Mouse (Mus musculus) CH12.LX (cell line): ENCODE data around the gene Omg. TPM values are rescaled to one million over a fixed set of nuclear protein-coding genes. Genes with fewer than 3 reads are reported as not detected.

Experiments used
- DNase-seq: peaks from one replicate; pipeline ENCODE4 v3.0.0-alpha.2; 2013; ENCODE audit errors: extremely low read depth
- H3K27ac ChIP-seq: 2 replicates; pipeline ENCODE4 v1.5.1; 2012; ENCODE audit warnings: low read depth, mild to moderate bottlenecking, control low read depth, moderate library complexity; ENCODE audit not compliant: insufficient read depth
- H3K27me3 ChIP-seq: replicated peaks from 2 replicates; pipeline ENCODE3; 2012; ENCODE audit warnings: inconsistent platforms
- H3K36me3 ChIP-seq, 2 experiments: replicated peaks in 1 of 2; 2 replicates each; pipeline versions ENCODE3 to v1.6.1; 2012; ENCODE audit warnings: inconsistent platforms in 1 of 2, low read length in 1 of 2, mild to moderate bottlenecking in 1 of 2, mixed read lengths in 1 of 2, moderate library complexity in 1 of 2; ENCODE audit not compliant: control insufficient read depth in 1 of 2, insufficient read depth in 1 of 2
- H3K4me1 ChIP-seq, 2 experiments: 2 replicates each; pipeline ENCODE4 v1.6.1; 2012; ENCODE audit warnings: inconsistent platforms in 1 of 2, moderate library complexity in 1 of 2; ENCODE audit not compliant: insufficient read depth in 2 of 2, control insufficient read depth in 1 of 2
- H3K4me2 ChIP-seq: 2 replicates; pipeline ENCODE4 v1.6.1; 2012; ENCODE audit warnings: low read depth, mild to moderate bottlenecking, control low read depth; ENCODE audit not compliant: poor library complexity, insufficient read depth, severe bottlenecking
- H3K4me3 ChIP-seq, 3 experiments: fragments of 150-350 bp in 1 of 3; sonication (generic) in 1 of 3; replicated peaks in 1 of 3; 2 replicates each; pipeline versions ENCODE3 to v1.5.1; 2011 to 2012; ENCODE audit warnings: low read depth in 2 of 3, low read length in 2 of 3, mild to moderate bottlenecking in 2 of 3, moderate library complexity in 2 of 3, control low read depth in 1 of 3, improper control_type of control experiment in 1 of 3, inconsistent platforms in 1 of 3, mixed read lengths in 1 of 3; ENCODE audit not compliant: poor library complexity in 1 of 3
- H3K79me2 ChIP-seq: replicated peaks from 2 replicates; pipeline ENCODE4 v1.6.1; 2012; ENCODE audit warnings: mild to moderate bottlenecking, moderate library complexity; ENCODE audit not compliant: control insufficient read depth, poor library complexity, insufficient read depth, severe bottlenecking; ENCODE audit errors: extremely low read depth
- H3K9ac ChIP-seq: 2 replicates; pipeline ENCODE4 v1.6.1; 2012; ENCODE audit warnings: low read depth, mild to moderate bottlenecking, control low read depth, moderate library complexity; ENCODE audit not compliant: insufficient read depth
- H3K9me3 ChIP-seq: replicated peaks from 2 replicates; pipeline ENCODE3; 2012; ENCODE audit warnings: low read length, inconsistent platforms, mixed read lengths
- BHLHE40 ChIP-seq: IDR thresholded peaks from 2 replicates; pipeline ENCODE4 v1.6.1; 2011; ENCODE audit warnings: mild to moderate bottlenecking, low read depth, low read length, improper control_type of control experiment
- CHD1 ChIP-seq: IDR thresholded peaks from 2 replicates; pipeline ENCODE4 v1.6.1; 2012; ENCODE audit warnings: low read depth, low read length, improper control_type of control experiment, inconsistent platforms
- CHD2 ChIP-seq: IDR thresholded peaks from 2 replicates; pipeline ENCODE4 v1.6.1; 2011; ENCODE audit warnings: low read length, improper control_type of control experiment
- CTCF ChIP-seq, 2 experiments: IDR thresholded peaks in 1 of 2; conservative IDR thresholded peaks in 1 of 2; 2 replicates each; pipeline ENCODE4 v1.5.1; 2011 to 2012; ENCODE audit warnings: low read depth in 2 of 2, low read length in 2 of 2, improper control_type of control experiment in 1 of 2, inconsistent platforms in 1 of 2, mild to moderate bottlenecking in 1 of 2, moderate library complexity in 1 of 2
- E2F4 ChIP-seq: IDR thresholded peaks from 2 replicates; pipeline ENCODE4 v1.6.1; 2011; ENCODE audit warnings: low read depth, low read length, improper control_type of control experiment; ENCODE audit not compliant: insufficient replicate concordance
- EP300 ChIP-seq: IDR thresholded peaks from 2 replicates; pipeline ENCODE4 v1.6.1; 2011; ENCODE audit warnings: low read length, improper control_type of control experiment
- ETS1 ChIP-seq: conservative IDR thresholded peaks from 2 replicates; pipeline ENCODE4 v1.6.1; 2012; ENCODE audit warnings: low read depth, mild to moderate bottlenecking, inconsistent platforms, low read length, improper control_type of control experiment, moderate library complexity
- GABPA ChIP-seq: IDR thresholded peaks from 2 replicates; pipeline ENCODE4 v1.6.1; 2012; ENCODE audit warnings: low read depth, low read length, improper control_type of control experiment, inconsistent platforms; ENCODE audit not compliant: insufficient replicate concordance
- IRF4 ChIP-seq: IDR thresholded peaks from 2 replicates; pipeline ENCODE4 v1.6.1; 2014; ENCODE audit warnings: low read depth, mild to moderate bottlenecking, inconsistent platforms, low read length, improper control_type of control experiment
- JUN ChIP-seq: IDR thresholded peaks from 2 replicates; pipeline ENCODE4 v1.6.1; 2011; ENCODE audit warnings: low read depth, mild to moderate bottlenecking, low read length, improper control_type of control experiment, moderate library complexity; ENCODE audit not compliant: insufficient read depth
- JUND ChIP-seq: conservative IDR thresholded peaks from 2 replicates; pipeline ENCODE4 v1.6.1; 2011; ENCODE audit warnings: low read depth, low read length, improper control_type of control experiment
- MAFK ChIP-seq: IDR thresholded peaks from 2 replicates; pipeline ENCODE4 v1.6.1; 2011; ENCODE audit warnings: low read length, improper control_type of control experiment; ENCODE audit not compliant: insufficient replicate concordance
- MAX ChIP-seq: IDR thresholded peaks from 2 replicates; pipeline ENCODE4 v1.6.1; 2011; ENCODE audit warnings: low read length, improper control_type of control experiment
- MAZ ChIP-seq: IDR thresholded peaks from 2 replicates; pipeline ENCODE4 v1.6.1; 2012; ENCODE audit warnings: low read depth, mild to moderate bottlenecking, inconsistent platforms, low read length, improper control_type of control experiment, moderate library complexity
- MEF2A ChIP-seq: IDR thresholded peaks from 2 replicates; pipeline ENCODE4 v1.6.1; 2014; ENCODE audit warnings: low read depth, mild to moderate bottlenecking, inconsistent platforms, low read length, improper control_type of control experiment, borderline replicate concordance
- NRF1 ChIP-seq: IDR thresholded peaks from 2 replicates; pipeline ENCODE4 v1.6.1; 2014; ENCODE audit warnings: low read depth, mild to moderate bottlenecking, inconsistent platforms, low read length, improper control_type of control experiment, moderate library complexity
- PAX5 ChIP-seq: IDR thresholded peaks from 2 replicates; pipeline ENCODE4 v1.6.1; 2012; ENCODE audit warnings: low read length, inconsistent platforms, mixed read lengths
- RAD21 ChIP-seq: IDR thresholded peaks from 2 replicates; pipeline ENCODE4 v1.6.1; 2011; ENCODE audit warnings: low read depth, mild to moderate bottlenecking, low read length, improper control_type of control experiment, moderate library complexity
- SMC3 ChIP-seq: IDR thresholded peaks from 2 replicates; pipeline ENCODE4 v1.6.1; 2011; ENCODE audit warnings: low read depth, low read length, improper control_type of control experiment
- TBP ChIP-seq: conservative IDR thresholded peaks from 2 replicates; pipeline ENCODE4 v1.6.1; 2011; ENCODE audit warnings: low read depth, low read length, improper control_type of control experiment
- TCF12 ChIP-seq: IDR thresholded peaks from 2 replicates; pipeline ENCODE4 v1.6.1; 2014; ENCODE audit warnings: low read depth, mild to moderate bottlenecking, inconsistent platforms, low read length, improper control_type of control experiment
- UBTF ChIP-seq: IDR thresholded peaks from 2 replicates; pipeline ENCODE4 v1.6.1; 2012; ENCODE audit warnings: low read depth, mild to moderate bottlenecking, inconsistent platforms, low read length, improper control_type of control experiment, moderate library complexity
- USF1 ChIP-seq: IDR thresholded peaks from 2 replicates; pipeline ENCODE4 v1.6.1; 2014; ENCODE audit warnings: low read depth, mild to moderate bottlenecking, inconsistent platforms, low read length, improper control_type of control experiment
- ZC3H11A ChIP-seq: IDR thresholded peaks from 2 replicates; pipeline ENCODE4 v1.6.1; 2012; ENCODE audit warnings: low read depth, mild to moderate bottlenecking, inconsistent platforms, low read length, improper control_type of control experiment
- ZMIZ1 ChIP-seq: IDR thresholded peaks from 2 replicates; pipeline ENCODE4 v1.6.1; 2012; ENCODE audit warnings: low read depth, mild to moderate bottlenecking, inconsistent platforms, low read length, improper control_type of control experiment
- ZNF384 ChIP-seq: IDR thresholded peaks from 2 replicates; pipeline ENCODE4 v1.6.1; 2012; ENCODE audit warnings: low read depth, low read length, improper control_type of control experiment, inconsistent platforms
- dilution Hi-C: fragments of 300-500 bp; cut with MboI; formaldehyde crosslinking; loops from 2 replicates; pipeline ENCODE4 v1.14.3; 2020; ENCODE audit warnings: low sequenced_read_pairs; ENCODE audit not compliant: extremely low pct_unique_long_range_greater_than_20kb, extremely low pct_ligation_motif_present
- in situ Hi-C: fragments of 300-500 bp; cut with MboI; formaldehyde crosslinking; loops from 3 replicates; pipeline ENCODE4 v1.14.3; 2019; ENCODE audit warnings: low sequenced_read_pairs, low pct_ligation_motif_present, low pct_unique_long_range_greater_than_20kb, mixed read lengths
- polyA plus RNA-seq: library from polyadenylated mRNA; unstranded; fragments of >175 nt; gene quantifications from 2 replicates; pipeline ENCODE4 v1.2.1, GENCODE M21; 2012; ENCODE audit warnings: low read depth; ENCODE audit not compliant: insufficient read length
- total RNA-seq, 2 experiments: library from RNA; depleted of rRNA; stranded (reverse); fragments of 300-350 nt in 1 of 2; fragments of >200 nt in 1 of 2; gene quantifications; 2 replicates each; pipeline ENCODE4 v1.2.3; 2012 to 2014

The Omg gene
- total and polyA plus RNA-seq, 3 experiments, result 0.09 to 0.17 (median 0.13) TPM

DNA sequence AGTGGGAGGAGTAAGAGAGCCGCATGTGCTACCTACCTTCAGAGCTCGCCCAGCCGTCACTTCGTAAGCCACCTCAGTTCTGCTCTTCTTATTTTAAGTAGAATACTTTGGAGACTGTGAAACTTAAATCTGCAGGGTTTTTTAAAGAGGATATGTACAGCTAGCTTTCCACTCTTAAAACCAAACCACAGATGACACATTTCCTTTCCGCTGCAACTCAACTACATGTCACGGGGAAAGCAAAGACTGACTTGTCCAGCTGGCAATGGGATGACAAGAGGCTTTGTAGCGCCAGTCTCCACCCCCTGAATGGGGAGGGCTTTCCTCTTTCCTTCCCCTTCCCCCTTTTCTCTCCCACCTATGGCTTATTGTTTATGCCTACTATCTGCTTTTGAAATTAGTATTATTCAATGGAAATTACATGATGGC is 26.5 kb upstream of the Omg start, which contains the start of the genes Evi2 and Evi2a (continued):
- TF ChIP-seq PAX5 (no peak), ZC3H11A (no peak), GABPA (no peak), USF1 (no peak), MAX (peak; percentile 75), MEF2A (peak; percentile 86)

DNA sequence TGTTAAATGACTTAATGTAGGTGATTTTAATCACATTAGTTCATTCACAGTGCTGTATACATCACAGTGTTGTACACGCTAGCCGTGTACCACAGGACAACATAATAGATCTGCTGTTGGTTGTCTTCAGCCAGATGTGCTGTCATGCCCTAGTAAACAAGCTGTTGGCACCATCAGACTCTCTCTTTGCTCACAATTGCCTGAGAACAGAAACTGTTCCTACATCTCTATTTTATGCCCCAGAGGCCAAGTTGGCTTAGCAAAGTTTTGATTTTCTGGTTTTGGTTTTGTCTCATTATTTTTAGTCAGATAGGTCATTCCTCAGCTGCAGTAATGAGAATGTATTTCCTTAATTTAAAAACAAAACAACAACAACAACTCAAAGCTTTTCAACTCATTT is 25.9 kb upstream of the Omg start:
- peaks cover 21 to 55% of the 10 kb centered on the region in 2 experiments for H3K4me1 ChIP-seq
- H3K27me3 ChIP-seq, result no peaks in the 10 kb centered on the region
- no peaks in the 10 kb centered on the region for H3K9me3 ChIP-seq
- peak overlapping the region; percentile 65 to 89 (median 78) for H3K4me3 ChIP-seq
- peaks cover 27% of the 10 kb centered on the region for H3K79me2 ChIP-seq
- peak; percentile 67 for DNase-seq
- dilution Hi-C loops, result no loop called here
- peak overlapping the region; percentile 82 for H3K4me2 ChIP-seq
- peak overlapping the region; percentile 99 for H3K9ac ChIP-seq
- TF ChIP-seq CTCF (conservative IDR thresholded peaks at IDR 0.05 in 1 of 2, IDR thresholded peaks at IDR 0.05 in 1 of 2; ENCODE audit: low read depth in 2 of 2, low read length in 2 of 2), result no peak
- TF ChIP-seq MAZ, result 0 out of 2 replicates have a peak, but pooled peaks have one; percentile 24
- TF ChIP-seq JUN, result peak; percentile 66; the same call in 1 of the 2 replicates
- TF ChIP-seq MAFK, result peak; percentile 34; the same call in 1 of the 2 replicates
- TF ChIP-seq E2F4, result no peak
- TF ChIP-seq TBP, result 0 out of 2 replicates have a peak, but pooled peaks have one; percentile 23
- no peak for TF ChIP-seq PAX5
- no peak for TF ChIP-seq UBTF
- peak; percentile 49 for TF ChIP-seq ETS1
- TF ChIP-seq SMC3, result peak; percentile 11
- peak; percentile 5; the same call in 1 of the 2 replicates for TF ChIP-seq ZNF384
- TF ChIP-seq BHLHE40, result peak; percentile 42; the same call in 1 of the 2 replicates
- peak; percentile 80; the same call in 1 of the 2 replicates for TF ChIP-seq EP300
- no peak for TF ChIP-seq USF1
- TF ChIP-seq RAD21, result no peak; the same call in 1 of the 2 replicates
- no peak; the same call in 1 of the 2 replicates for TF ChIP-seq IRF4
- peak; percentile 52 for TF ChIP-seq JUND
- TF ChIP-seq CHD2, result peak; percentile 49; the same call in 1 of the 2 replicates
- 0 out of 2 replicates have a peak, but pooled peaks have one; percentile 44 for TF ChIP-seq CHD1
- 0 out of 2 replicates have a peak, but pooled peaks have one; percentile 36 for TF ChIP-seq MEF2A
- peak; percentile 32; the same call in 1 of the 2 replicates for TF ChIP-seq TCF12
- peak; percentile 75; the same call in 1 of the 2 replicates for TF ChIP-seq ZMIZ1
- peak; percentile 10; the same call in 1 of the 2 replicates for TF ChIP-seq MAX
- 0 out of 2 replicates have a peak, but pooled peaks have one; percentile 36 for TF ChIP-seq NRF1
- no peak for TF ChIP-seq ZC3H11A
- TF ChIP-seq GABPA, result no peak
- TF ChIP-seq, all 38 proteins: peak for 17
- in situ Hi-C loops, result no loop called here
- Histone ChIP-seq H3K36me3 (peaks cover 18 to 49% of the 10 kb centered on the region in 2 experiments), H3K27ac (peak overlapping the region; percentile 97)
